Mouse (Mus musculus): ENCODE data around the gene Kcnj8.

GRCm38 (mm10) chr6:142558772-142559679 is 12.4 kb downstream of the Kcnj8 start:
- no peak for TF ChIP-seq CTCF (IDR thresholded peaks at IDR 0.05; ENCODE audit: low read depth)
- TF ChIP-seq EP300 (optimal IDR thresholded peaks at IDR 0.05), result no peak

Data from stomach, postnatal 0 days (tissue).